Mouse (Mus musculus) skeletal muscle tissue, adult 2 months (tissue): Measurements from ENCODE around the gene T2.
"Not testable (repeated sequence)": the region's sequence is repeated elsewhere in the genome, so short reads cannot be mapped to it uniquely, and the experiment has no call there.

Experiments
- DNase-seq: peaks from one replicate; pipeline ENCODE4 v3.0.0-alpha.2; 2012; ENCODE audit warnings: low read depth, low spot score

The T2 gene

DNA sequence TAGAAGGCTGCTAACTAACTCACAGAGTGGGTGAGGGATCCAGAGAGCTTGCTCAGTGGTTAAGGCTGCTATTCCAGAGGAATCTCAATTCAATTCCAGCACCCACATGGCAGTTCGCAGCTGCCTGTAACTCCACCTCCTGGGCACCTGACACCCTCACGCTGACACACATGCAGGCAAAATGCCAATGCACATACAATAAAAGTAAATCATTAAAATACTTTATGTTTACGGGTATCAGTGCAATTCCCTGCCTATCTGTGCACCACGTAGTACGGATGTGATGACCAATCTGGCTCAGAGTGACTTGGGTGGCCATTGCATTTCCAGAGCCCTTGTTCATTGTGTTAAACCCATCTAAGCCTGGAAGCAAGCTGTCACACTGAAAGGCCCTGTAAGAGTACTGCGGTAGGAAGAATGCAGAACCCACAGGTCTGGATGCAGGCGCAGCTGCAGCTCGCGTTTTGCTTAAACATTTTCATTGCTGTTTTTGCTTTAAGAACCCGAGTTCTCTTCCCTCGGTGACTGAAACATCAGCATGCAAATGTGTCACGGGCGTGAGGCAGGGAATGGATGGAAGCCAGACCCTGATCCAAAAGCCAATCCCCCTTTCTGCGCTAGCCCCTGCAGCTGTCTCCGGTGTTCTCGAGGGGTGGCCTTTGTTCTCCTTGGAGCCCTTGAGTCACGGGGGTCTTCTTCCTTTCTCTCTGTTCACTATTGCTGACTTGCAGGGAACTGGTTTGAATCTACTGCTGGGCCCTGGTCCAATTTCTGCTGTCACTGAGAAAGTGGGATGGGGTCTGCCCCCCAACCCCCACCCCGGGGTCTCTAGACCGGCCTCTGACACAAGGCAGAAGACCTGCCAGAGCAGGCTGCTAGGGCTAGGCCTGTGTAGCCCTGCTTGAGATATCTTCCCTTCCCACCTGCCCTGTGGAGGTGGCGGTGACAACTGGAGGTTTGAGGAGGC is 12.0 kb downstream of the T2 start:
- no peak for DNase-seq

DNA sequence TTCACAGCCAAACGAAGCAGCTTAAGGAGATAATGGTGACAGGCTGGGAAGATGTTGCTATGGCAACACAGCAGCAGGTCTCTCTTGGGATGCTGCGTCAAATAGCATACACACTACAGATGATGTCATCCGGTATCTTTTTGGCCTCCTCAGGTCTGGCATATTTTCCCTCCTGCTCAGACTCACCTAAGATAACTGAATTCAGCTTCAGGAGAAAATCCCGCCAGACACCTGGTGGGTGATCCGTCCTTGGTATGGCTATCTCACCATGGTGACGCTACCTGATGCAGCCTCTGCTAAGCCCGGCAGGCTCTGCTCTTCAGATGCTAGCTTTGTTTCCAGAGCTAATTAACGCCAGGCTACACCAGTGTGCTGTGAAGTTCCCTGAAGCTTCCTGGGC is 12.8 kb downstream of the T2 start:
- no peak for DNase-seq

DNA sequence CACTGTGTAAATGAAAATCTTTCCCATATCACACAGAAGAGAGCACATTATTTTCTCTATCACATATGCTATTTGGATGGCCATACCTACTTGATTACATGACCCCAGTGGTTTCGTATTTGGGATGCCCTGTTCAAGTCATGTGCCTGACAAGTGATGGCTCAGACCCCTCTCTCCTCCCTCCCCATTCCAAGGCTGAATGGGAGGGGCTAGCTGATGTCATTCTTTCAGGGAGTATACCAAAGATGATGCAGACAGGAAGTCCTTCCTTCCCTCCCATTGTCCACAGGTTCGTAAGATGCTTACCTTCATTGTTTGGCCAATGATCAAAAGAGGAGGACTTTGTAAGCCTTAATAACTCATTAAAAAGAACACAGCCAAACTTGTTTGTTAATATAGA is 13.4 kb downstream of the T2 start:
- no peak for DNase-seq

DNA sequence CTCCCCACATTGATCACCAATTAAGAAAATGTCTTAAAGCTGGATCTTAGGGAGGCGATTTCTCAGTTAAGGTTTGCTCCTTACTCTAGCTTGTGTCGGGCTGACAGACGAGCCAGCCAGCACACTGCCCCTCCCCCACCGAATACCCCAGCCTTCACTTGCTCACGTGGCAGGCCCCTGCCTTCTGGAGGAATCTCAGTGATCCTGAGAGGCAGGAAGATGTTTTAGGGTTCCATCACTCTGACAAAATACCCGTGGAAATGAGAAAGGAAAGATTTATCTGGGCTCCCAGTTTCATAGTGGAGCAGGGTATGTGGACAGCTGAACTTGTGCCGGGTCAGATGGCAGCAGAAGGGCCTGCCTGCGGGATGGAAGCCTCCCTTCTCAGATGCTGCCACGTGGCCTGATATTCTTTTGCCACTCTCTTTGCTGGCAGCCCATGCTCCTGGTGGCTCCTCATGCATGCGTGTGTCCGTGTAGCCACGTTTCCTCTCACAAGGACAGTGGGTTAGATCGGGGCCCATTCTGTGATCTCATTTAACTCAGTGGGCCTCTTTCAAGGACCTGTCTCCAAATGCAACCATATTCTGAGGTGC is 14.9 kb downstream of the T2 start:
- DNase-seq = no peak

DNA sequence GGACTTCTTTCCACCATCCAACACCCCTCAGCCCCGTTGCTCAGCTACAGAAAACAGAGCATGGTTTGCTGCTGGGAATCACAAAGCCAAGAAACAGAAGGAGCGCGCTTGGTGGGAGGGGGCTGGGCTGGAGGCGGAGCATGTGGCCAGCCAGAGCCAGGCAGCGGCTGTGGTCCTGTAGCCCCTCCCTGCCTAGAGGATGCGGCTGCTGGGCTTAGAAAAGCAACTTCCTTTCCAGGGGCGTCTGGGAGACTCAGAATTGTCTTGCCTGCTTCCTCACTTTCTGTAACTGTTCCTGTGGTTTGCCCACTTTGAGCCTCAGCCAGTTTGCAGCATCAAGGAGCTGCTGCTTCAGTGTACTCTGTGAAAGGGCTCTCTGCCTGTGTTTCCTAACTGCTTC is 16.0 kb downstream of the T2 start:
- DNase-seq = peak; percentile 21

DNA sequence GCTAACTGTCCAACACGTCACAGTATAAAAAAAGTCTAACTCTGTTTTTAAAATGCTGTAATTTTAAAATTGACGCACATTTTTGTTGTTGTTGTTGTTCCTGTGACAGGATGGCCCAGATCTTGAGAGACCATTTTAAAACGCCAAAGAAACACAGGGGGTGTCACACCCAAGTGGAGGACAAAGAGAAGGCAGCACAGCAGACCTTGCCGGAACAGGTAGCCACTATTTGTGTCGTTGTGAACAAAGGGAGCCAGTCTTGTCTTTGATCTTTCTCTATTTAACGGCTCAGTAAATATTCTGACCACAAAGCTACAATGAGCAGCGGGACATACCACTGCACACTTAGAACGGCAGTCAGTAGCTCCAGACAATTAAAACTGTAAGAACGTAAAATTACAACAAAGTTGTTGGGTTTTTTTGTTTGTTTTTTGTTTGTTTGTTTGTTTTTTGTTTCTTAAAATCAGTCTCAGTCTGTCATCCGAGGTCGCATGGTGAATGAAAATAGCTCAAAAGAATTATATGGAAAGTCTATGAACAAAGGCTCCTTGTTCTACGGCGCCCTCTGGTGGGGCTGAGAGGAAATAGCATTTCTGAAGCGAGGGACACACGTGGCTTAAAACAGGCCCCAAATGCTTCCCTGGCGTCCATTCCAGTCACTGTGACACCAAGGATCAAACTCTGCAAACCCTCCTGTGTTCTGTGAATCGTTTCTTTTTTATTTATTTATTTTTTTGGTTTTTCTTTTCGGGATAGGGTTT is 16.7 kb downstream of the T2 start:
- DNase-seq = peak; percentile 41

DNA sequence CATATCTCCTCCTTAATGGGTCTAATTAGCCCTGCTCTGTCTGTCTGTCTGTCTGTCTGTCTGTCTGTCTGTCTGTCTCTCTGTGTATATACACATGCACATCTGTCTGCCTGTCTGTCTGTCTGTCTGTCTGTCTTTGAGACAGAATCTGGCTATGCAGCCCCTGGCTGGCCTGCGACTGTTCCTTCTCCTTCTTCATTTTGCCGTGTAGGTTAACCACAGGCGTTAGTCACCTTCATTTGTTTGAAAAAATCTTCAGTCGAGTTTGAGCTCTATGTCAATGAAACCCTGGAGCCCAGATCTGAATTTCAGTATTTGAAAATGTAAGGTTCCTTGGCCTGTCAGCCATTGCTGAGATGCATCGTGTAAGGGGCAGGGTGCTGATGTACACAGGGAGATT is 21.5 kb downstream of the T2 start:
- no peak for DNase-seq

DNA sequence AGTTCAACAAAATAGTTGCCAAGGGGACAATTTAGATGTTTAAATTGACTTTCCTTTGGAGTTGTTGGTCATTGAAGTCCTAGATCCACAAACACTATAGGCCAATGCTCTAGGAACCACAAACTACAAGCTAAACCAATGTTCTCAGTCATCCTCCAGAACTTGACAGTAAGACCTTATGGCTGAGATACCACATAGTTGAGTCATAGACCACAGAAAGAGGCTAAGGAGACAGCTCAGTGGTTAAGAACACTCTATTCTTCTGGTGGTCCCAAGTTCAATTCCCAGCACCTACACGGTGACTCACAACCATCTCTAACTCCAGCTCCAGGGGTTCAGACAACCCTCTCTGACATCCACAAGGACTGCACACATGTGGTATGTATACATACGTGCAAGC is 29.6 kb downstream of the T2 start:
- no peak for DNase-seq

DNA sequence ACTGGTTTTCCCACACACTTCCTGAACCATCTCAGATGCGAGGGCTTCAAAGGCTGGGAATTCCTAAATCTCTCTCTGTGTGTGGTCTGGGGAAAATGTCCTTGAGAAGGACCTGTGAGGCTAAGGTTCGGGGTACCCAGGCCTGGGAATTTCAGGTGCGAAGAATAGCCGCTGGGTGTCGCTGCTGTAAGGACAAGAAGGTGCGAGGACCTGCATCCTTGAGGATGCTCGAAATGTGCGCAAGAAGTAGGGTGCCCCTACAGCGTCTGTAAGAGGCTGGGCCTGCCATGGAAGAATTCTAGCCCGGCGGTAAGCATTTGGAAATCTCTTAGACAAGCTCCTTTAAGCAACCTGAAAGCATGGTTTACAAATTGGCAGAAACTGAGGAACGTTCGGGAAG is 32.7 kb downstream of the T2 start:
- DNase-seq = no peak

DNA sequence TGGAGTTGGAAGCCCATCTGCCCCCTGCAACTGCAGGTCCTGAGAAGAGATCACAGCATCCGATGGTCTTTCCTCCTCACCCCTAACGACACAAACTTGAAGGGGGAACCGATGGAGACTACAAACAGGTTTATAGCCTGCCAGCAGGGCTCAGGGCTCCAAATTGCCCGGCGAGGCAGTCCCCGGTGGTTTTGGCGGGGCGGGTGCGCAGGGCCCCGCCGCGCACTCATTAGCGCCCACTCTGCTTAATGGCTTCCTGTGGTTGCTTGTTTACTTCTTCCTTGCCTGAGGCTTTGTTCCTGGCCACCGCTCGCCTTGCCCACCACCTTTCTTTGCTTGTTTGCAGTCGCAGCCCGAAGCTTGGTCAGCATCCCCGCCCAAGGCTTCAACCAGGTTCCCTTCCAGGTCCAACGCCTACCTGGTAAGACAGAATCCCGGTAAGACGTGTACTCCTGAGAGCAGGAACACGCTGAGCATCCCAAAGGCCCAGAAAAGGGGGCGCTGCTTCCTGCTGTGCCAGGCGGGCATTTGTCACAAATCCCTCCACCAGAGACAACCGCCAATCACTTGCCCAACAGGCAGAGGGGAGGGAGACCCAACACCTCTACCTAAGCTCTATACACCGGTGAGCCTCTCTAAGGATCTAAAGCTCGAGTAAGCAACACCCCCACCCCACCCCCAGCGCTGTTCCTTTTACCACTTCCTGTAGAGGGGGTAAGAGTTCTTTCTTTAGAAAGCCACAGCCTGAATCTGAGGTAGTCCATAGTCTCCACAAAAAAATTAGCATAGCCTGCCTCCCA is 33.4 kb downstream of the T2 start:
- no peak for DNase-seq

DNA sequence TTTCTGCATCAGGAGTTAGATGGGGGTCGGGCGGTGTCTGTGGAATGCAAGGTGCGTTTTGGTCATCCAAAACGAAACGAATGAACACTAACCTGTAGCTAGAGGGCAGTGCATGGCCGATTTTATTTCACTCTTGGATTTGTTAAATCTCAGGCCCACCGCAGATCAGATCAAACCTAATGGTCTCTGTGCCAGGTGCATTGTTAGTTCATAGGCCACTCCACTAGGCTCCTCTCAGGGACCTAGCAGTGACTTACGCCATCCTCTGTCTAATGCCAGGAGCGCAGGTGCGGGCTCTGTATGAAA is 34.0 kb downstream of the T2 start:
- DNase-seq = no peak

DNA sequence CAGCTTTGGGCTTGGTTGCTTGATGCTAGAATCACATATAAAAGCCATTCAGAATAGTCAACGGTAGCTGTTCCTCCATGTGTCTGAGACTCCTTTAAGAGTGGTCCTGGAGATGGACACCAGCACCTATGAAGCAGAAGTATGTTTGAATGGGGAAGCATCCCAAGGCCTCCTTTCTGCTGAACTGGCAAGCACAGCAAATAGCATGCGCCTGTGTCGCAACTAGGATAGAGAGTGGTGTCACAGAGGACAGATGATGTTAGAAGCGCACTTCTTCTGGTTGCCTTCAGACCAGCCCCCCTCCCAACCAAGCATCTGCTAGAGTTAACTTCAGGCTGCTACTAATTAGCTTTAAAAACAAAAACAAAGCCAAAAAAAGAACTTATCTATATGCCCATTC is 34.7 kb downstream of the T2 start:
- no peak for DNase-seq

DNA sequence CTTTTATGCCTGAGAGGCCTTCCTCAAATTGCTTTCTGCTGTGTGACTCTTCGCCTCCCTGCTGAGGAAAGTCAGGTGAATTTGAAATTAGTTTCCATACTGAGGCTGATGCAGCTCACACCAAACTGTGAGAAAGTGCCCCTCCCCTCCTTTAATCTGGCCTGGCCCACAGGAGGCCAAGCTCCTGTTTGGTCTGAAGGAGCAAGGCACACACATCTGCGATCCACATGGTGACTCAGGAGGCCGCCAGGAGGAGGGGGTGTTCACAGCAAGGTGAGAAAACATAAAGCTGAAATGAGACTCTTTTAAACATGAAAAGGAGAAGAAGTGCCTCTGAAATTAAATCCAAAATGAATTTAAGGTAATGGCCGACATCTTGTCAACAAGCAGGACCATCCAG is 40.6 kb downstream of the T2 start:
- DNase-seq = no peak

DNA sequence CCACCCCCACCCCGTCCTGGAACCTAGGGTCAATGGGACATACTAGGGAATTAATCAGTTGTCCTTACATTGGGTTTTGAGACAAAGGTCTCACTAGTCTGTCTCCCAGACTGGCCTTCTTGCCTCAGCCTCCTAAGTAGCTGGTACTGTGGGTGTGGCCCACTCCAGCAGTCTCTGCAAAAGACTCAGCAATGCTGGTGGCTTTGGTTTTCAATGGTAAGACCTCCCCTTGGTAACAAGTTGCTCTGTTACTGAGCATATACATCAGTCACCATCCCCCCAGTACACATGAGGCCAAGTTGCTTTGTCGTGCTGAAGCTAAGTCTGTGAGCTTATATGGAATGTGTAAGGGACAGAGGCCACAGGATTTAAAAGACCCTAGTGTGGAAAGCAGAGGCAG is 42.2 kb downstream of the T2 start:
- DNase-seq = no peak

DNA sequence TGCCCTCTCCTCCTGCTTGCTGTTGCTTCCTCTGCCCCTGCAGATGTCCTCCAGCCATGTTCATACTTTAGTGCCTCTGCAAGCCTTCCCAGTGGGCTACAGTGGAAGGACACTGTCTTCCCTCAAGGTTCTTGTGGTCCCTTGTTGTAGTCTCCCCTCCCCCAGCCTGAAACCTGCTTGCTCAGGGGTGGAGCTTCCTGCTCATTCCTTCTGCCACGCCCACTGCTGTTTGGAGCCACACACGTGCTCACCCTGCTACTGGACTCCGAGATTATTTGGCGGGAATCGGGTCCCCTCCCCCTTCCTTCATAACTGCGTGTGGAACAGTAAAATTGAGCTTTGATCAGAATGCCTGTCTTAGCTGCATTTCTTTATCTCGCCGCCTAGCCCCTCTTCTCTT is 48.1 kb downstream of the T2 start:
- not testable (repeated sequence) for DNase-seq

DNA sequence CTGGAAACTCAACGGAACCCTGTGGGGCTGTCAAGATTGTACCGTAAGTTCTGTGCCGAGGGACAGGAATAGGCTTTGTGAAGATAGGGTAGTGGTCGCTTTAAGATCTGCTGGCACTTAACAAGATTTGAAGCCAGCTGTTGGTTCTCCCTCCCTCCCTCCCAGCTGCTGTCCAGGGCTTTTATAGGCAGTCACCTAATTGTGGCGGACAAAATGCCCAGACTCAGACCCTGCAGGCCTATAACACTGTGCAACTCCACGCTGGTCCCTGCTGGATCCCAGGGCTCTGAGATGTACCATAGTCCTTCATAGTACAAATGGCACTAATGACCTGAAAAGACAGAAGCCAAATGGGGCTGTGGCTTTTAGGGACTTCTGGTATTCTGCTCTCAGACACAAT is 50.5 kb downstream of the T2 start:
- DNase-seq = no peak

DNA sequence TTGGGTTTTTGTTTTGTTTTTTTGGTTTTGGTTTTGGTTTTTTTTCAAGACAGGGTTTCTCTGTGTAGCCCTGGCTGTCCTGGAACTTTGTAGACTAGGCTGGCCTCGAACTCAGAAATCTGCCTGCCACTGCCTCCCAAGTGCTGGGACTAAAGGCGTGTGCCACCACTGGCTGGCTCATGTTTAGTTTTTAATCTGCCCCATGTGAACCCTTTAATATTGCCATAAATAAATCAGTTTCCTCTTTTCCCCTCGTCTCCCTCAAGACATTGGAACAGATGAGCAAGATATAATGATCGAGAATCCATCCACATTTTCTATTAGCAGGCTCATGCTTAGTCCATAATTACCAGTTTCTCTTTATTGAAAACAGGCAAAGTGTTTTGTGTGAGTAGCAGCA is 52.2 kb downstream of the T2 start:
- not testable (repeated sequence) for DNase-seq

DNA sequence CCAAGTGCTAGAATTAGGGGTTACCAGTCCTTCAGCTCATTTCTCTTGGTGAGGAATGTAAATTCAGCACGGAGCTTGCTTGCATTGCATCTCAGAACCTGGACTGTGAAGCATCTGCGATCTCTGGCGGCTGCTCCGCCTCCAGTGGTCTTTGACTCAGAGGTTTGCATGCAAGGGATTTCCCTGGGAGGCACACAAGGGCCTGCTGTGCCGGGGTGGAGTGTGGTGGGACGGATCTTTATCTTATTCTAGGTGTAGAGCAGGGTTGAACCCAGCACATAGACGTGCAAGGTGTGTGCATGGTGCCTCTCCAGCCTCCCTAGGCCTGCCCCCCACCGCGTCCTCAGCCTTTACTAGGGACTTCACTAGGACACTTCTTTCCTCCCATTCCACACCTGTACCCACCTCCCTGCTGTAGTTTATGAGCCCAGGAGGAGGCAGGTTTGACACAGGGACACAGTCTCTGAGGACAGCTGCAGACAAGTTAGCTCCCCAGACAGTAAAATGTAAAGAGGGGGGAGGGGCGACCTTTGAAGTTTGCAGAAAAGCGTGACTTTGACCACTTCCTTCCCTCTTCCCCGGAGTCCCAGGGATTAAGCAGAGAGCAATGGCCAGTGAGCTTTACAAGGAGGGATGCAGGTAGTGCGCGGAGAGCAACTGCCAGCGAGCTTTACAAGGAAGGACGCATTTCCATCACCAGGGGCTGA is 53.0 kb downstream of the T2 start:
- no peak for DNase-seq

DNA sequence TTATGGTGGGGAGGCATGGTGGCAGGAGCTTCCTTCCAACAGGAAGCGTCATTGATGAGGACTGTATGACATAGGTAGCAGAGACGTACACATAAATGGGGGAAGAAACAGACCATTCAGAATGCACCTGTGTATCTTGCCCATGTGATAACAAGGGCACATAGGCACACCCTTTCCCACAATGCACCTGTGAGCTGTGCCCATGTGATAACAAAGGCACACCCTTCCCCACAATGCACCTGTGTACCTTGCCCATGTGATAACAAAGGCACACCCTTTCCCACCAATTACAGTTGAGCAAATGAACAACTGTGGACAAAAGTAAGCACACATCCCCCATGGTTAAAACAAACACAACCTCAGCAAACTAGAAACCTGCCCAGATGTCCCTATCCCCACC is 54.5 kb downstream of the T2 start:
- no peak for DNase-seq

DNA sequence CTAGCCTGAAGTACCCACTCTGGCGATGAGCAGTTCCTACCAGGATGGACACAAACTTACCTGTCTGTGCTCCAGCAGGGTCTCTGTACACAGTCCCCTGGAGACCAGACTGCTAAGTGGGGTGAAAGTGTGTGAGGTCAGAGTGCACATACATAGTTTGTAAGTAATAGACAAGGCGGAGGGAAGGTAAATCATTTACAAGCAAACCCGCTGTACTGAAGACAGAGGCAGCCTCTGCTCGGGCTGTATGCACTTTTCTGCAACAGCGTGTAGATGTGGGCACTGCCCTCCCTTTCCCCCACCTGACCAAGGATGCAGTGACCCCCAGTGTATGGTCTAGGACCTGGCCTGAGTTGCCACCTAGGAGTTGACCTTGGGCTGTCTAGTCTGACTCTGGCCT is 57.9 kb downstream of the T2 start:
- DNase-seq = no peak

DNA sequence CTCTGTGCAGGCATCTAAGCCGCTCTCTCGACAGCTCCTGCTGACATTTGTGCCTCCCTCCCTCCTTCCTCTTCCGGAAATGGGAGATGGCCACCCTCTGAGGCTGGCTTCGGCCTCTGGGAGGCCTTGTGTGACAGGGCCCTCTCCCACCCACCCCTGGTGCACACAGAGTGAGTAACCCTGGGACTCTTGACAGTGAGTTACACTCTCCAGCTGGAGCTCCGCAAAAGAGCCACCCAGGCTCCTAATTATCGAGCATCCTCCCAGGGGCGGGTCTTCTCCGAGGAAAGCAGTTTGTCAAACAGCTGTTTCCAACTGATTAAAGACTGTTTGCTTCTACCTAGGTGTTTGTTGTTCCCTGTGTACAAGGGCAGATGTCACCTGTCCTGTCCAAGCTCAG is 59.7 kb downstream of the T2 start:
- DNase-seq = no peak
